In the genomic region with DNA sequence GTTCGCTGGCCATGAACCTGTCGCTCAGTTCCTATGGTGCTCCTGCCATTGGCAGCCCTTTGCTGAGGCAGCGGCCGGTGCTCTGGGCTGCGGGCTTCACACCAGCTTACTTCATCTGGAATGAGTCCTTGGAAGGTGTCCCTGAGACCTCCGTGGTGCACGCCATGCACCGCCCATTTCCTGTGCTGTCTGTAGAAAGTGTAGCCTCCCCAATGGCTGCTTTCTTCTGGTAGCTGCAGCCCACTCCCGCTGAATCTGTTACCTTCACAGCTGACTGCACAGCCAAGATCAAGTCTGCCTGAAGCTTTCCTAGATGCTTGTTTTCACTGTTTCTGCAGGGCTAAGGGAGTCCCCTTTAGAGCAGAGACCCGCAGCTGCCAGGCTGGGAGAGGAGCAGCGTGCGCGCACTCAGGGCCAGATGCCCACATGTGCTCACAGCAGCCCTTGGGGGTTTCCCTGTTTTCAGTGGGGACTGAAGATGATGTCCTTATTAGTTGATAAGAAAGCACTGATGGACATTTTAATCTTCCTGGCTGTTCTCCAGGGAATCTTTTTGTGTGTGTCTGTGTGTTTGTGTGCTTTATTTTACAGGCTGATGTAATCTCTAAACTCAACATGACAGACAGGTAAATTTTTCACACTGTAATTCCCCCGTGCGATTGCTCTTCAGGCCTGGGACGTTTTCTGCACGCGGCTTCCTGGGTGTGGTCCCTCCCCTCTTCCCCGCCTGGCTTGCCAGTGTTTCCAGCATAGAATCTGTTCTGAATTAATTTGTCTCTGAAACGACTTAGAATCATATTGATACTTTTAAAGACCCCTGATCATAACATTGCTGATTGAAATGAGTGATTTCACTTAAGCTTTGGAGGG, we compare ENCODE assay signal across 9 mouse cellular contexts. TPM values are rescaled to one million over a fixed set of nuclear protein-coding genes. Genes with fewer than 3 reads are reported as not detected.
DNase-seq lines count a peak whose midpoint lies in the region; ATAC-seq and TF ChIP-seq lines count a peak whose summit lies in the region.
"Had no signal": no experiment of that assay in that cellular context is flagged by ENCODE, and none has a peak within 500 bp of the region (broad histone marks: within the 10 kb centered on the region; RNA-seq: fewer than 3 reads in every experiment).

No protein-coding gene starts in this region.

- H3K27me3 ChIP-seq in hindbrain, embryonic 15.5 days: no peaks in the 10 kb centered on the region
- no peaks in the 10 kb centered on the region for H3K27me3 ChIP-seq in hindbrain, embryonic 14.5 days (ENCODE audit: control insufficient read depth, insufficient read depth, low read length)

- WGBS in hindbrain, embryonic 15.5 days: 73% methylated on average over 20 of the region's 20 CpGs
- 79% methylated on average over 20 of the region's 20 CpGs for WGBS in hindbrain, embryonic 14.5 days
- WGBS in olfactory bulb, adult 2 months: 55% methylated on average over 20 of the region's 20 CpGs

- peaks cover 34% of the 10 kb centered on the region for H3K36me3 ChIP-seq in hindbrain, embryonic 15.5 days
- peaks cover 72% of the 10 kb centered on the region for H3K36me3 ChIP-seq in hindbrain, embryonic 14.5 days (replicated peaks; ENCODE audit: control insufficient read depth, insufficient read depth)

- H3K4me1 ChIP-seq in hindbrain, embryonic 15.5 days (replicated peaks): no peaks in the 10 kb centered on the region
- H3K4me1 ChIP-seq in hindbrain, embryonic 14.5 days (replicated peaks; ENCODE audit: control insufficient read depth, insufficient read depth, low read length): no peaks in the 10 kb centered on the region
- peaks cover 24% of the 10 kb centered on the region for H3K4me1 ChIP-seq in olfactory bulb, adult 2 months (ENCODE audit: control insufficient read depth, insufficient read depth, low read length)

- H3K27ac ChIP-seq in hindbrain, embryonic 15.5 days (replicated peaks): peak overlapping the region; percentile 69
- no peak overlapping the region for H3K27ac ChIP-seq in hindbrain, embryonic 14.5 days
- H3K27ac ChIP-seq in olfactory bulb, adult 2 months (ENCODE audit: insufficient read depth, low read depth, low read length): peak overlapping the region; percentile 40; the same call in 1 of the 2 replicates

- no peak for DNase-seq in hindbrain, embryonic 14.5 days (ENCODE audit: low spot score)
- peak; percentile 49 for DNase-seq in retina, postnatal 1 day
- no peak for DNase-seq in retina, embryonic 14.5 days (ENCODE audit: low spot score)
- DNase-seq in brain, embryonic 14.5 days (ENCODE audit: low read depth): peak; percentile 37
- no peak for DNase-seq in thymus, adult 18-20 months
- DNase-seq in left cerebral cortex, postnatal 14 days (ENCODE audit: low spot score in 2 of 2): no peak
- DNase-seq: lung, adult 2 months had no signal

- intact Hi-C loops in left cerebral cortex, postnatal 14 days (cut with DNase I): no loop called here

- H3K4me2 ChIP-seq in hindbrain, embryonic 15.5 days: no peak overlapping the region
- no peak overlapping the region for H3K4me2 ChIP-seq in hindbrain, embryonic 14.5 days (replicated peaks)

- no peak for TF ChIP-seq POLR2A in brain, embryonic 14.5 days (IDR thresholded peaks at IDR 0.05; ENCODE audit: borderline replicate concordance, extremely low read depth, insufficient read depth, insufficient read length, poor library complexity, severe bottlenecking)
- no peak for TF ChIP-seq POLR2A in olfactory bulb, adult 2 months (IDR thresholded peaks at IDR 0.05; ENCODE audit: insufficient read depth, low read depth, low read length)

- TF ChIP-seq CTCF in brain, embryonic 14.5 days (IDR thresholded peaks at IDR 0.05; ENCODE audit: borderline replicate concordance, extremely low read depth, insufficient read depth, insufficient read length): no peak
- no peak for TF ChIP-seq CTCF in olfactory bulb, adult 2 months (IDR thresholded peaks at IDR 0.05; ENCODE audit: insufficient read depth, low read depth, low read length)

- no peak overlapping the region for H3K9ac ChIP-seq in hindbrain, embryonic 15.5 days
- H3K9ac ChIP-seq in hindbrain, embryonic 14.5 days: no peak overlapping the region

- no peak overlapping the region for H3K4me3 ChIP-seq in hindbrain, embryonic 15.5 days
- H3K4me3 ChIP-seq in hindbrain, embryonic 14.5 days (replicated peaks; ENCODE audit: low read length): no peak overlapping the region
- no peak overlapping the region for H3K4me3 ChIP-seq in olfactory bulb, adult 2 months (ENCODE audit: insufficient read depth, low read depth, low read length)

- ATAC-seq in hindbrain, embryonic 15.5 days (ENCODE audit: low FRiP score, low read depth): 0 out of 2 replicates have a peak, but pooled peaks have one; percentile 54
- ATAC-seq in hindbrain, embryonic 14.5 days (ENCODE audit: low FRiP score): no peak

- H3K9me3 ChIP-seq in hindbrain, embryonic 15.5 days: no peaks in the 10 kb centered on the region
- H3K9me3 ChIP-seq in hindbrain, embryonic 14.5 days (ENCODE audit: control insufficient read depth, low read length): no peaks in the 10 kb centered on the region

RNA-seq across cellular contexts. Expression of a gene that starts 24.6 kb away (rescaled TPM):
- 20.9 TPM in 2 replicates for polyA plus RNA-seq in hindbrain, embryonic 15.5 days (2015; fragmentation: Nextera tagmentation; extraction: Ambion mirVana)
- polyA plus RNA-seq in hindbrain, embryonic 14.5 days (2014; fragmentation: Nextera tagmentation; extraction: Ambion mirVana): 17.9 and 22.6 TPM in 2 replicates
- 45.5 and 46.2 TPM in 2 replicates for polyA plus RNA-seq in brain, embryonic 14.5 days (2012; rRNA removed)
- polyA plus RNA-seq in olfactory bulb, adult 2 months (2012; ENCODE audit: insufficient read depth, insufficient read length, low replicate concordance, missing spikeins): not detected in 2 replicates
- total RNA-seq in left cerebral cortex, postnatal 14 days (2021): 10 to 100 TPM; 31.2 to 32.9 TPM

RNA-seq across cellular contexts. Expression of a gene that starts 46.3 kb away (rescaled TPM):
- 112 and 115 TPM in 2 replicates for polyA plus RNA-seq in hindbrain, embryonic 15.5 days (2015; fragmentation: Nextera tagmentation; extraction: Ambion mirVana)
- 110 and 115 TPM in 2 replicates for polyA plus RNA-seq in hindbrain, embryonic 14.5 days (2014; fragmentation: Nextera tagmentation; extraction: Ambion mirVana)
- 133 and 160 TPM in 2 replicates for polyA plus RNA-seq in brain, embryonic 14.5 days (2012; rRNA removed)
- polyA plus RNA-seq in olfactory bulb, adult 2 months (2012; ENCODE audit: insufficient read depth, insufficient read length, low replicate concordance, missing spikeins): not detected in 2 replicates
- 10 to 100 TPM; 40.8 to 43.1 TPM for total RNA-seq in left cerebral cortex, postnatal 14 days (2021)

RNA-seq across cellular contexts. Expression of a gene that starts 46.5 kb away (rescaled TPM):
- 30.7 and 33.4 TPM in 2 replicates for polyA plus RNA-seq in hindbrain, embryonic 15.5 days (2015; fragmentation: Nextera tagmentation; extraction: Ambion mirVana)
- polyA plus RNA-seq in hindbrain, embryonic 14.5 days (2014; fragmentation: Nextera tagmentation; extraction: Ambion mirVana): 27.3 and 29.6 TPM in 2 replicates
- 44.4 and 45.9 TPM in 2 replicates for polyA plus RNA-seq in brain, embryonic 14.5 days (2012; rRNA removed)
- not detected in 2 replicates for polyA plus RNA-seq in olfactory bulb, adult 2 months (2012; ENCODE audit: insufficient read depth, insufficient read length, low replicate concordance, missing spikeins)
- total RNA-seq in left cerebral cortex, postnatal 14 days (2021): 10 to 100 TPM; 74.5 to 77.2 TPM

Comparison
In these comparisons a context has a peak if more than half of its experiments do, and no peak if none do; other contexts are left out.
1. DNase-seq: peak in retina, postnatal 1 day (single experiment) and brain, embryonic 14.5 days (single experiment); none in hindbrain, embryonic 14.5 days (single experiment), retina, embryonic 14.5 days (single experiment), thymus, adult 18-20 months (0 of 2) and left cerebral cortex, postnatal 14 days (0 of 2).
2. RNA of a gene that starts 24.6 kb away (polyA plus RNA-seq): 45.5 to 46.2 TPM in brain, embryonic 14.5 days, 17.9 to 22.6 TPM in hindbrain, embryonic 14.5 days and 20.9 TPM in hindbrain, embryonic 15.5 days; not detected in olfactory bulb, adult 2 months; every median in the first group is over 10 times any median in the second.
3. RNA of a gene that starts 46.5 kb away (polyA plus RNA-seq): 44.4 to 45.9 TPM in brain, embryonic 14.5 days, 30.7 to 33.4 TPM in hindbrain, embryonic 15.5 days and 27.3 to 29.6 TPM in hindbrain, embryonic 14.5 days; not detected in olfactory bulb, adult 2 months; every median in the first group is over 10 times any median in the second.